Mouse (Mus musculus): ENCODE results near the gene Dclre1a.

GRCm38 (mm10) chr19:56592472-56592871 lies 44.5 kb upstream of the Dclre1a start:
- no peak for TF ChIP-seq CTCF (conservative IDR thresholded peaks at IDR 0.05; ENCODE audit: low read length)
- TF ChIP-seq POU5F1 (IDR thresholded peaks at IDR 0.05; ENCODE audit: borderline replicate concordance, low read length): no peak
